Mouse (Mus musculus): ENCODE measurements at regions not wholly inside any gene's neighbourhood (a gene's known extent, or its start where the extent isn't known, plus 50 kb on each side); places are given as distances from the start of the nearest gene placed in this dataset.
A peak's percentile ranks its signal among the peaks of the same experiment; 100 is the strongest.

GRCm38 (mm10) chr12:107111908-107112770 lies 376.3 kb upstream of the 3110018I06Rik start:
- Histone ChIP-seq H3K27me3 (no peaks in the 10 kb centered on the region), H3K9ac (no peak overlapping the region), H3K4me2 (peak overlapping the region; percentile 33), H3K36me3 (no peaks in the 10 kb centered on the region), H3K27ac (peak overlapping the region; percentile 51; the same call in 1 of the 2 replicates), H3K9me3 (no peaks in the 10 kb centered on the region), H3K4me3 (no peak overlapping the region; the same call in 1 of the 2 replicates), H3K4me1 (peaks cover 11% of the 10 kb centered on the region)
- WGBS, result 23% methylated on average over 18 of the region's 18 CpGs
- ATAC-seq (ENCODE audit: insufficient number of reproducible peaks, insufficient read depth, low FRiP score, low TSS enrichment, low read depth), result no peak

- Histone ChIP-seq H3K27ac (no peak overlapping the region), H3K36me3 (no peaks in the 10 kb centered on the region), H3K4me1 (peaks cover 10% of the 10 kb centered on the region), H3K4me3 (no peak overlapping the region), H3K9ac (no peak overlapping the region), H3K27me3 (no peaks in the 10 kb centered on the region), H3K9me3 (no peaks in the 10 kb centered on the region), H3K4me2 (no peak overlapping the region)
- 83% methylated on average over 3 of the region's 3 CpGs for WGBS
- ATAC-seq (ENCODE audit: insufficient number of reproducible peaks, insufficient read depth, low FRiP score, low TSS enrichment, low read depth), result no peak
Measured at GRCm38 (mm10) chr12:107118364-107118763, 370.1 kb upstream of the 3110018I06Rik start.

- no peaks in the 10 kb centered on the region for H3K27me3 ChIP-seq
- no peaks in the 10 kb centered on the region for H3K36me3 ChIP-seq
- H3K9ac ChIP-seq, result no peak overlapping the region
- no peak overlapping the region for H3K4me3 ChIP-seq
- no peak overlapping the region for H3K4me2 ChIP-seq
- no peak for ATAC-seq (ENCODE audit: insufficient number of reproducible peaks, insufficient read depth, low FRiP score, low TSS enrichment, low read depth)
- H3K4me1 ChIP-seq, result peaks cover 10% of the 10 kb centered on the region
- H3K27ac ChIP-seq, result no peak overlapping the region
- 64% methylated on average over 10 of the region's 10 CpGs for WGBS
- no peaks in the 10 kb centered on the region for H3K9me3 ChIP-seq
Measured at GRCm38 (mm10) chr12:107119076-107119475, 369.4 kb upstream of the 3110018I06Rik start.

- Histone ChIP-seq H3K4me3 (no peak overlapping the region), H3K4me1 (peaks cover 15% of the 10 kb centered on the region), H3K36me3 (no peaks in the 10 kb centered on the region), H3K4me2 (no peak overlapping the region), H3K27me3 (no peaks in the 10 kb centered on the region), H3K9ac (no peak overlapping the region), H3K9me3 (no peaks in the 10 kb centered on the region), H3K27ac (no peak overlapping the region)
- no peak for ATAC-seq (ENCODE audit: insufficient number of reproducible peaks, insufficient read depth, low FRiP score, low TSS enrichment, low read depth)
- WGBS, result 76% methylated on average over 21 of the region's 21 CpGs
Measured at GRCm38 (mm10) chr12:107120486-107121186, 367.8 kb upstream of the 3110018I06Rik start.

GRCm38 (mm10) chr12:107121990-107122389 lies 366.4 kb upstream of the 3110018I06Rik start:
- WGBS, result 34% methylated on average over 4 of the region's 4 CpGs
- Histone ChIP-seq H3K27me3 (no peaks in the 10 kb centered on the region), H3K9ac (no peak overlapping the region), H3K4me1 (peaks cover 17% of the 10 kb centered on the region), H3K27ac (no peak overlapping the region), H3K4me2 (no peak overlapping the region), H3K9me3 (no peaks in the 10 kb centered on the region), H3K36me3 (no peaks in the 10 kb centered on the region), H3K4me3 (no peak overlapping the region)
- ATAC-seq (ENCODE audit: insufficient number of reproducible peaks, insufficient read depth, low FRiP score, low TSS enrichment, low read depth), result no peak

GRCm38 (mm10) chr12:107123661-107124060 lies 364.8 kb upstream of the 3110018I06Rik start:
- Histone ChIP-seq H3K27ac (no peak overlapping the region), H3K9ac (no peak overlapping the region), H3K9me3 (no peaks in the 10 kb centered on the region), H3K27me3 (no peaks in the 10 kb centered on the region), H3K36me3 (no peaks in the 10 kb centered on the region), H3K4me3 (no peak overlapping the region), H3K4me2 (no peak overlapping the region), H3K4me1 (peaks cover 17% of the 10 kb centered on the region)
- no peak for ATAC-seq (ENCODE audit: insufficient number of reproducible peaks, insufficient read depth, low FRiP score, low TSS enrichment, low read depth)
- WGBS, result 84% methylated on average over 8 of the region's 8 CpGs

- Histone ChIP-seq H3K4me2 (no peak overlapping the region), H3K36me3 (no peaks in the 10 kb centered on the region), H3K4me3 (no peak overlapping the region), H3K27me3 (no peaks in the 10 kb centered on the region), H3K9me3 (no peaks in the 10 kb centered on the region), H3K27ac (no peak overlapping the region), H3K9ac (no peak overlapping the region), H3K4me1 (peaks cover 17% of the 10 kb centered on the region)
- 84% methylated on average over 17 of the region's 17 CpGs for WGBS
- no peak for ATAC-seq (ENCODE audit: insufficient number of reproducible peaks, insufficient read depth, low FRiP score, low TSS enrichment, low read depth)
Measured at GRCm38 (mm10) chr12:107124263-107124885, 364.1 kb upstream of the 3110018I06Rik start.

GRCm38 (mm10) chr12:107125201-107125600 lies 363.2 kb upstream of the 3110018I06Rik start:
- no peak overlapping the region for H3K27ac ChIP-seq
- ATAC-seq (ENCODE audit: insufficient number of reproducible peaks, insufficient read depth, low FRiP score, low TSS enrichment, low read depth), result no peak
- H3K4me1 ChIP-seq, result peaks cover 17% of the 10 kb centered on the region
- H3K9ac ChIP-seq, result no peak overlapping the region
- H3K27me3 ChIP-seq, result no peaks in the 10 kb centered on the region
- H3K4me3 ChIP-seq, result no peak overlapping the region
- H3K4me2 ChIP-seq, result no peak overlapping the region
- H3K36me3 ChIP-seq, result no peaks in the 10 kb centered on the region
- 62% methylated on average over 7 of the region's 7 CpGs for WGBS
- H3K9me3 ChIP-seq, result no peaks in the 10 kb centered on the region

GRCm38 (mm10) chr12:107126056-107126455 lies 362.4 kb upstream of the 3110018I06Rik start:
- H3K27ac ChIP-seq, result no peak overlapping the region
- no peak overlapping the region for H3K4me2 ChIP-seq

GRCm38 (mm10) chr12:107127591-107127990 lies 360.8 kb upstream of the 3110018I06Rik start:
- H3K4me2 ChIP-seq, result no peak overlapping the region
- peaks cover 7% of the 10 kb centered on the region; the same call in 1 of the 2 replicates for H3K4me1 ChIP-seq
- H3K27ac ChIP-seq, result no peak overlapping the region
- H3K27me3 ChIP-seq, result no peaks in the 10 kb centered on the region
- H3K36me3 ChIP-seq, result no peaks in the 10 kb centered on the region
- no peak for ATAC-seq (ENCODE audit: insufficient number of reproducible peaks, insufficient read depth, low FRiP score, low TSS enrichment, low read depth)
- no peak overlapping the region for H3K9ac ChIP-seq
- no peak overlapping the region for H3K4me3 ChIP-seq
- WGBS, result 81% methylated on average over 3 of the region's 3 CpGs
- H3K9me3 ChIP-seq, result no peaks in the 10 kb centered on the region

More at GRCm38 (mm10) chr12:107126056-107126455, 362.4 kb upstream of the 3110018I06Rik start:
- Histone ChIP-seq H3K4me1 (peaks cover 14% of the 10 kb centered on the region), H3K4me3 (no peak overlapping the region), H3K27me3 (no peaks in the 10 kb centered on the region), H3K36me3 (no peaks in the 10 kb centered on the region), H3K9ac (no peak overlapping the region), H3K9me3 (no peaks in the 10 kb centered on the region)
- WGBS, result 74% methylated on average over 10 of the region's 10 CpGs
- ATAC-seq (ENCODE audit: insufficient number of reproducible peaks, insufficient read depth, low FRiP score, low TSS enrichment, low read depth), result no peak

GRCm38 (mm10) chr12:107129232-107129631 lies 359.2 kb upstream of the 3110018I06Rik start:
- H3K4me2 ChIP-seq, result no peak overlapping the region
- H3K27ac ChIP-seq, result no peak overlapping the region
- WGBS, result 67% methylated on average over 6 of the region's 6 CpGs
- no peak overlapping the region for H3K9ac ChIP-seq
- no peak for ATAC-seq (ENCODE audit: insufficient number of reproducible peaks, insufficient read depth, low FRiP score, low TSS enrichment, low read depth)
- no peak overlapping the region for H3K4me3 ChIP-seq
- H3K4me1 ChIP-seq, result peaks cover 7% of the 10 kb centered on the region; the same call in 1 of the 2 replicates
- H3K27me3 ChIP-seq, result no peaks in the 10 kb centered on the region
- H3K9me3 ChIP-seq, result no peaks in the 10 kb centered on the region
- no peaks in the 10 kb centered on the region for H3K36me3 ChIP-seq
